Mouse (Mus musculus): Measurements from ENCODE around the gene Rbfox2.

DNA sequence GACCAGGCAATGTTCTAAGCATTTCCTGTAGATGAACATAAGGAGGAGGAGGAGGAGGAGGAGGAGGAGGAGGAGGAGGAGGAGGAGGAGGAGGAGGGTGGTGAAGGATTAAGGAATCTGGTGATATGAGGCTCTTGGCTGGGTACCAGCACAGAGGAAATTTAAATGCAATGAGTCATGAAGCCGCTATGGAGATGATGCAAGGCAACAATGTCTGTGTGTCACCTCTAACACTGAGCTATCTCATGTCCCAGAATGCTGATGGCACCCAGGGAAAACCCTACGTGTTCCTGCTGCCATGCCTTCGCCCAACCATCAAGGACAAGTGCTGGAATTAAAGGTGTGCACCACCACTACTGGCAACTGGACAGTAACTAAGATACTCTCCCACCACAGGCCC is 237.8 kb downstream of the Rbfox2 start:
- TF ChIP-seq CTCF (IDR thresholded peaks at IDR 0.05; ENCODE audit: low read depth, low read length) (no peak), POLR2A (IDR thresholded peaks at IDR 0.05; ENCODE audit: borderline replicate concordance, low read depth, low read length) (no peak)

All from bone marrow macrophage, adult 2 months (primary cell).